Mouse (Mus musculus) heart, embryonic 13.5 days (tissue): Measurements from ENCODE around the gene Eif5b. TPM values are rescaled to one million over a fixed set of nuclear protein-coding genes. Genes with fewer than 3 reads are reported as not detected.
"Not testable (repeated sequence)": the region's sequence is repeated elsewhere in the genome, so short reads cannot be mapped to it uniquely, and the experiment has no call there.

Experiments
- ATAC-seq: fragments of 200-750 bp; cut with Nextera tagmentation; 2 replicates; pipeline ENCODE4 v1.8.0; 2017; ENCODE audit warnings: moderate TSS enrichment; ENCODE audit not compliant: insufficient number of reproducible peaks, low FRiP score, low TSS enrichment; ENCODE audit errors: extremely low read depth
- H3K27ac ChIP-seq: fragments of 300-500 bp; sonication (generic); replicated peaks from 2 replicates; pipeline ENCODE4 v1.5.1; 2015; ENCODE audit warnings: moderate library complexity, mild to moderate bottlenecking, inconsistent platforms
- H3K27me3 ChIP-seq: fragments of 300-500 bp; sonication (generic); replicated peaks from 2 replicates; pipeline ENCODE4 v1.6.1; 2015; ENCODE audit warnings: mild to moderate bottlenecking, inconsistent platforms
- H3K36me3 ChIP-seq: fragments of 300-500 bp; sonication (generic); 2 replicates; pipeline ENCODE4 v1.6.1; 2015; ENCODE audit warnings: mild to moderate bottlenecking, inconsistent platforms
- H3K4me1 ChIP-seq: fragments of 300-500 bp; sonication (generic); 2 replicates; pipeline ENCODE4 v1.6.1; 2015; ENCODE audit warnings: inconsistent platforms
- H3K4me2 ChIP-seq: fragments of 300-500 bp; sonication (generic); 2 replicates; pipeline ENCODE4 v1.6.1; 2015; ENCODE audit warnings: inconsistent platforms, mild to moderate bottlenecking, moderate library complexity
- H3K4me3 ChIP-seq: fragments of 300-500 bp; sonication (generic); 2 replicates; pipeline ENCODE4 v1.5.1; 2015; ENCODE audit warnings: moderate library complexity, mild to moderate bottlenecking, inconsistent platforms
- H3K9ac ChIP-seq: fragments of 300-500 bp; sonication (generic); 2 replicates; pipeline ENCODE4 v1.6.1; 2015; ENCODE audit warnings: inconsistent platforms, mild to moderate bottlenecking, moderate library complexity
- H3K9me3 ChIP-seq: fragments of 300-500 bp; sonication (generic); 2 replicates; pipeline ENCODE4 v1.6.1; 2016; ENCODE audit warnings: inconsistent platforms
- WGBS: fragments of 180-500 bp; shearing (Covaris S2); methylation state at CpG from one replicate; pipeline ENCODE4 v1.1.7; 2015; ENCODE audit warnings: mixed read lengths; 5-methylcytosine and 5-hydroxymethylcytosine counted together
- polyA plus RNA-seq: library from polyadenylated mRNA; unstranded; fragments of >200 nt; fragmentation: Nextera tagmentation; extraction: Ambion mirVana; gene quantifications from 2 replicates; pipeline ENCODE4 v1.2.1, GENCODE M21; 2015

Eif5b gene
- polyA plus RNA-seq, result 18.0 and 19.6 TPM in 2 replicates

DNA sequence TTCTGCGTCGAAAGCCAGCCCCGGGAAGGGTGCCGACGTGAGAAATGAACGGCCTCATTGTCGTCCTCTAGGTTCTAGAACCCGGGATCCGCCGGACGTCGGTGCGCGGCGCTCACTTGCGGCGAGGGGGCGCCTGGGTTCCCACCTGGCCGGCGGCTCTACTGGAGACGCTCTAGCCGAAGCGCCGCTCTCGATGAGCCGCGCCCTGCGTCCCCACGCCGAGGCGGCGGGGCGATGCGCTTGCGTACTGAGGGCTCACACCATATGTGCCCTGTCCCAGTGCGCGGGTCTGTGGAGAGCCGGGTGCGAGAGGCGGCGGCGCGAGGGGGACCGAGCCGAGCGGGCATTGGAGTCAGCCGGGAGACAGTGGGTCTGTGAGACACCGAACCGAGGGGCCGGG lies at the start of gene Eif5b, which contains the start of gene Txndc9:
Eif5b (plus strand) TSS at position 144 of the 400 bp plus-strand sequence.
Txndc9 (minus strand) TSS at position 27 of the 400 bp plus-strand sequence.
- H3K36me3 ChIP-seq, result peaks cover 31% of the 10 kb centered on the region
- peak within 1 kb of the TSS; percentile 97 for H3K9ac ChIP-seq
- H3K4me2 ChIP-seq, result peak within 1 kb of the TSS; percentile 96
- no peaks in the 10 kb centered on the region for H3K27me3 ChIP-seq
- H3K9me3 ChIP-seq, result no peaks in the 10 kb centered on the region
- H3K4me3 ChIP-seq, result peak within 1 kb of the TSS; percentile 96
- peaks cover 21% of the 10 kb centered on the region for H3K4me1 ChIP-seq
- WGBS, result under 1% methylated on average over 50 of the region's 50 CpGs
- H3K27ac ChIP-seq, result peak within 1 kb of the TSS; percentile 93
- peak; percentile 83 for ATAC-seq

DNA sequence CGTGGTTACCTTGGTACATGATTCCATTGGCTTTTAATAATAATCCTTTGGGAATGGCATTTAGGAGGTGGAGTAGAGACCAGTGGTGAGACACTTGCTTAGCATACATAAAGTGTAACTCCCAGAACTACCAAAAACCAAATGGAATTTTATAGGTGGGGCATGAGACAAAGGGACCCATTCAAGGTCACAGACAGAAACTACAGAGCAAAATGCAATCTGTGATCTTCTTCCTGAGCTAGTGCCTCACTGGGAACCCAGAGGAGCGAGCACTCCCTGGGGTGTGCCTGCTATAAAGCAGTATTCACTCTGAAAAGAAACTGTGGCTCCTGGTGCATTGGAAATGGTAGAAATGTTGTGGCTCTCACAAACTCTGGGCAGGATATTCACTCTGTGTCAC lies 48.9 kb upstream of the Eif5b start:
- ATAC-seq, result no peak
- H3K9ac ChIP-seq, result no peak overlapping the region
- H3K4me1 ChIP-seq, result no peaks in the 10 kb centered on the region
- H3K27ac ChIP-seq, result no peak overlapping the region
- no peaks in the 10 kb centered on the region for H3K36me3 ChIP-seq
- 65% methylated on average over 2 of the region's 2 CpGs for WGBS
- no peak overlapping the region for H3K4me3 ChIP-seq
- H3K27me3 ChIP-seq, result no peaks in the 10 kb centered on the region
- no peak overlapping the region for H3K4me2 ChIP-seq
- no peaks in the 10 kb centered on the region for H3K9me3 ChIP-seq

DNA sequence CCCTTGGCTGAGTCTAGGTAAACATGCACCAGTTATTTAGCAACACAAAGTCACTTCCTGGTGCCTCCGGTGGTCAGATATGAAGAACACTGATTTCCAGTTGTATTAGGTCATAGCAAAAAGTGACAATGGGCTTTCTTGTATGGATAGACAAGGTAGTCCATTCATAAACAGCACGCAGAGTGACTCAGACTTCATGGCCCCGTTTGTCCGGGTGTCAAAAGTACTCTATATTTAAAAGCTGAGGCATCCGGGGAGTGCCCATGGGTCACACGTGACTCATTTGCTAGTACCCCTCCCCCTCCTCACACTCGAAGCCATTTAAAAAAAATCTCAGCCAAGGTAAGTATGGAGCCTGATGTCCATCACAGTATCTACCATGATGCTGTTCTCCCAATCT lies 43.0 kb upstream of the Eif5b start:
- H3K4me1 ChIP-seq, result no peaks in the 10 kb centered on the region
- H3K9me3 ChIP-seq, result no peaks in the 10 kb centered on the region
- WGBS, result 57% methylated on average over 7 of the region's 7 CpGs
- no peak overlapping the region for H3K4me2 ChIP-seq
- H3K4me3 ChIP-seq, result no peak overlapping the region
- no peaks in the 10 kb centered on the region for H3K27me3 ChIP-seq
- ATAC-seq, result no peak
- H3K36me3 ChIP-seq, result no peaks in the 10 kb centered on the region
- H3K27ac ChIP-seq, result no peak overlapping the region
- no peak overlapping the region for H3K9ac ChIP-seq

DNA sequence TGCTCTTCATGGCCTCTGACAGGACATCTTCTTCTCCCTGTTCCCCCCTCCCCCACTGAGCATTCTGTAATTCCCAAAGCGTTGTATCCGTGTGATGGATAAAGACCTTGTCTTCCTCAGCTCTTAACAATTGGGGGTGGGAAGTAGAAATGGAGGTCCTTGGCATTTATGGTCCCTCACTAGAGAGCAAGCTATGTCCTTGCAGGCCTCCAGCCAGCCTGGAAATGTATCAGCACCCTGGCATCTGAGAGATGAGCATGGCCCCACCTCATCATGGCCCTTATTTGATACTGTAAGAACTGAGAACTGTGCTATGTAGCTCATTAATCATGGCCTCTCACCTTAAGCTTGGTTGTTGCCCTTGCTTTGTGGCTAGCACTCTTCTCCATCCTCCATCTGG lies 42.6 kb upstream of the Eif5b start:
- H3K27ac ChIP-seq, result no peak overlapping the region
- no peak overlapping the region for H3K4me2 ChIP-seq
- H3K4me1 ChIP-seq, result no peaks in the 10 kb centered on the region
- no peaks in the 10 kb centered on the region for H3K9me3 ChIP-seq
- H3K36me3 ChIP-seq, result no peaks in the 10 kb centered on the region
- no peaks in the 10 kb centered on the region for H3K27me3 ChIP-seq
- no peak overlapping the region for H3K9ac ChIP-seq
- WGBS, result 79% methylated on average over 2 of the region's 2 CpGs
- ATAC-seq, result no peak
- H3K4me3 ChIP-seq, result no peak overlapping the region

DNA sequence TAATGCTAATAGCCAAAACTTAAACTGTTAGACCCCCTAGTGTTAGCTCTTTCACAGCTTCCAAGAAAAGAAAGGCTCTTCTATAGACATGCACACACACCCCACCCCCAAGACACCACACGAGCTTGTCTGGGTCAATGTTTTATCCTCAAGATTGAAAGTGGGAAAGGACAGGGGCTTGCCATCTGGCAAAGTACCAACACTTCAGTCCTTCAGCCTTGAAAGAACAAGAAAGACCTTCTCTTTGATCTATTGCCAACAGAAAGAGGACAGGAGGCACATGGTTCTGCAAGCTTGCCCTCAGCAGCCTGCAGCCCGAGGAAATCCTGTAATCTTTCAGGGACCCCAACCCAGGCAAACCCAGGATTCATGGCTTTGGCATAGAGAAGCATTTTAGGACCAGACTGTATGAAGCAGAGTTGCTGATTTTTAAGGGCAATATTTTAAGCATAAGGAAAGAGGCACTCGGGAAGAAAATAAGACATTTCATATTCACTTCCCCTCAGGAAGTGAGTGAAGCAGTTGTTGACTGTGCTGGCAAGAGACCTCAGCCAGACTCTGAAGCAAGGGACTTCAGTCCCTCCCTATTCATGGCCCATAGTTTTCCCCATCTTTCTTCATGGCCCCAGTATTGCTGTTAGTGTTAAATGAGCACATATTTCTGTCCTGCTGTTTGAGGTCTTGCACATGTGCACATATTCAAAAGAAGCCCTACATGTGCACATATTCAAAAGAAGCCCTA lies 40.9 kb upstream of the Eif5b start:
- Histone ChIP-seq H3K27ac (no peak overlapping the region), H3K4me1 (no peaks in the 10 kb centered on the region), H3K9ac (no peak overlapping the region), H3K9me3 (no peaks in the 10 kb centered on the region), H3K4me3 (no peak overlapping the region), H3K27me3 (no peaks in the 10 kb centered on the region), H3K4me2 (no peak overlapping the region), H3K36me3 (no peaks in the 10 kb centered on the region)
- WGBS, result 25% methylated on average over 3 of the region's 3 CpGs
- no peak for ATAC-seq

DNA sequence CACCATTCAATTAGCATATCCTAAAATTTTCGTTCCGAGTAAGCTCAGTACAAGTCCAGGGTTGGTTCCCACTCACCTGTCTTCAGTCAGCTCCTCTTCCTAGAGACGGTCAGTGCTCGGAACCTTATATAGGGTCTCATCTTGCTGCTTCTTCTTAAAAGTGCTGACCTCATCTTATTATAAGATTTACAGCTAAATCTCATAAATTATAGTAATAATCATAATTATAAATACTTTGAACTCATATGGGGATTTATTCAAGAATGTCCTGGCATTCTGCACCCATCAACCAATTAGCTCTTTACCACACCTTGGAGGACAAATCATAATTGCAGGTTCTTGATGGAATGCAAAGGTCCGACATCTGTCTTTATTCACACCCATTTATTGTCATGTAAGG lies 40.2 kb upstream of the Eif5b start, which contains the start of gene Lyg1:
Lyg1 (minus strand) TSS at position 101 of the 400 bp plus-strand sequence.
- no peak for ATAC-seq
- Histone ChIP-seq H3K36me3 (no peaks in the 10 kb centered on the region), H3K4me2 (no peak within 1 kb of the TSS), H3K27ac (no peak within 1 kb of the TSS), H3K4me3 (no peak within 1 kb of the TSS), H3K4me1 (no peaks in the 10 kb centered on the region), H3K27me3 (no peaks in the 10 kb centered on the region), H3K9ac (no peak within 1 kb of the TSS), H3K9me3 (no peaks in the 10 kb centered on the region)
- WGBS, result 75% methylated on average over 5 of the region's 5 CpGs

DNA sequence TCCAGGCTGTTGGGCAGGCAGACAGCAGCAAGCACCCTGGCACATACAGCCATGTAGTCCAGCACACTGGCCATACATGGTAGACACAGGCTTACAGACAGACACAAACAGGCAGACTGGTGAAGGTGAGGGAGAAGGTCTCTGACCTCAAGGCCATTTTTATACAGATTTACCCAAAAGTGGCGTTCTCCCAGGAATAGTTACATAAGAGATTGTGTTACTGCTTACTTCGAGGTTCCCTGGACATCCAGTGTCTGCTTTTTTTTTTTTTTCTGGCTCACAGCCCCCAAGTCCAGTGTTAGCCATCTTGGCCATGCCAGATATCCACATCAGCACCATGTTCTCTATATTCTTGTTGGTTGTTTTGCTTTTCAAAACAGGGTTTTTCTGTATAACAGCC lies 39.3 kb upstream of the Eif5b start:
- Histone ChIP-seq H3K27ac (no peak overlapping the region), H3K9ac (no peak overlapping the region), H3K4me1 (no peaks in the 10 kb centered on the region), H3K4me3 (no peak overlapping the region), H3K27me3 (no peaks in the 10 kb centered on the region), H3K9me3 (no peaks in the 10 kb centered on the region), H3K4me2 (no peak overlapping the region), H3K36me3 (no peaks in the 10 kb centered on the region)
- ATAC-seq, result no peak
- WGBS, result 51% methylated on average over 2 of the region's 2 CpGs

DNA sequence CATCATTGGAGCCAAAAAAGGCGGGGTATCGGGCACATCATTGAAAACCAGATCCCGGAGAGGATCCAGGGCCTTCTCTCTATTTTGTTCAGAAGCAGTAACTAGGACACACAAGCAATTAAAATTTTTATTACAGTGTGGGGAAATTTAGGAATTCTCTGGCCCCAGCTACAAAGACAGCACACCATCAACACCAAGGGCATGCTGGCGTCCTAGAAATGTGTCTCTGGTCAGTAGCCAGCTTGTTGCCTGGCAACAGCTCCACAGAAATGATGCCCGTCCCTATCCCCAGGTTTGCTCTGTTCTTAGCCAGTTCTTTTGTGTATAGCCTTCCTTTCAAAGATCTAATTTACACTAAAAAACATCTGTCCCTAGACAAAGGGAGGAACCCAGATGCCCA lies 38.3 kb upstream of the Eif5b start:
- Histone ChIP-seq H3K4me1 (no peaks in the 10 kb centered on the region), H3K4me2 (no peak overlapping the region), H3K9me3 (no peaks in the 10 kb centered on the region), H3K36me3 (no peaks in the 10 kb centered on the region), H3K4me3 (no peak overlapping the region), H3K27me3 (no peaks in the 10 kb centered on the region), H3K27ac (no peak overlapping the region), H3K9ac (no peak overlapping the region)
- WGBS, result 67% methylated on average over 5 of the region's 5 CpGs
- ATAC-seq, result no peak

DNA sequence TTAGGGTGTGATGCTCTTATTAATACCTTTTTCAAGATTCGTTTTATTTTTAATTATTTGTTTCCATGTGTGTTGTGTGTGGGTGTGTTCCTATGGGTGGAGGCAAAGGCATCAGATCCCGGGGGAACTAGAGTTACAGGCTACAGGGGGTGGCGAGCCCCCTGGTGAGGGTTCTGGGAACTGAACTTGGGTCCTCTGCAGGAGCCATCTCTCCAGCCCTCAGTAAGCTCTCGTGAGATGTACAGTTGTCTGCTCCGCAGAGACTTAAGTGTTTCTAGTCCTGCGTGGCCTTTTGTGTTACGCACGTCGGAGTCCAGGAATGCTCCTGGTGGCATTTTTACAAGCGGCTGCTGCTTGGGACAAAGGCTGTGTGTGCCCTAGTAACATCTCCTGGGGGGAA lies 32.2 kb upstream of the Eif5b start:
- no peak for ATAC-seq
- Histone ChIP-seq H3K4me3 (no peak overlapping the region), H3K9me3 (no peaks in the 10 kb centered on the region), H3K27ac (no peak overlapping the region), H3K4me1 (no peaks in the 10 kb centered on the region), H3K36me3 (no peaks in the 10 kb centered on the region), H3K27me3 (no peaks in the 10 kb centered on the region), H3K4me2 (no peak overlapping the region), H3K9ac (no peak overlapping the region)
- 59% methylated on average over 10 of the region's 10 CpGs for WGBS

DNA sequence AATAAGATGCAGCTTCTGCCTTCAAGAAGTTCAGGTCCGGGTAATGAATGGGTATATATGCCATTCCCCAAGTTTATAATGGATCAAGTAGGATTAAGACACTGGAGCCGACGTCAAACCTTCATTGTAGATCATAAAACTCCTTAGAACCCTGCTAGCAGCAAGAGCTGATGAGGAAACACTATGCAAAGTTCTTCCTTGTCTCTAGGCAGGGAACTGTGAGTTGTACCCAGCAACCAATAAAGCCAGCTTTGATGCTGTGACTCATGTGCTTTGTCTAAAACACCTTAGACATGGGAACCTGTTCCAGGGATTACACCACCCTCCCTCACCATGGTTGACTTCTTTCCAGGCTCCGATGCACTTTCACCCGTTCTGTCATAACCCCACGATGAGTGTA lies 29.1 kb upstream of the Eif5b start:
- H3K27ac ChIP-seq, result no peak overlapping the region

DNA sequence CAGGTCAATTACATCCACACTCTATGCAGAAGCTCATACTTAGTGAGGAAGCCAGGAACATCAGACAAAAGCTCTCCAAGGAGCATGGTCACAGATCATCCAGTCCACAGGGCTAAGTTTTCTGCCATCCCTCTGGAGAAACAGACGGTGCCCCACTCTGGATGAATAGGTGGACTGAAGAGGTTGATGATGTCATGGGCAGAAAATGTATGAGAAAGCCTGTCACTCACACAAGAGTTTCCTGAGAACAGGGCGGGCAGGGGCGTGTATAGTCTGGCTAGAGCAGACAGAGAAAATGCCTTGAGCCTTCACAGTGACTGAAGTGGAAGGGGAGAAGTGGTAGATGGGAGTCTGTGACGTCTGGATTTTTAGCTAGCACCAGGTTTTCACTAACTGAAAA lies 26.3 kb upstream of the Eif5b start:
- whole genome bisulfite sequencing, result 24% methylated on average over 4 of the region's 4 CpGs
- Histone ChIP-seq H3K4me2 (no peak overlapping the region), H3K9ac (no peak overlapping the region), H3K4me3 (no peak overlapping the region), H3K27ac (no peak overlapping the region), H3K36me3 (no peaks in the 10 kb centered on the region), H3K9me3 (no peaks in the 10 kb centered on the region), H3K4me1 (peaks cover 7% of the 10 kb centered on the region; the same call in 1 of the 2 replicates), H3K27me3 (no peaks in the 10 kb centered on the region; the same call in 1 of the 2 replicates)
- ATAC-seq, result no peak

More for the DNA sequence above, 29.1 kb upstream of the Eif5b start:
- no peak for ATAC-seq
- Histone ChIP-seq H3K9ac (no peak overlapping the region), H3K4me1 (peaks cover 7% of the 10 kb centered on the region; the same call in 1 of the 2 replicates), H3K9me3 (no peaks in the 10 kb centered on the region), H3K27me3 (no peaks in the 10 kb centered on the region), H3K4me3 (no peak overlapping the region), H3K4me2 (no peak overlapping the region), H3K36me3 (no peaks in the 10 kb centered on the region)
- 85% methylated on average over 6 of the region's 6 CpGs for WGBS

DNA sequence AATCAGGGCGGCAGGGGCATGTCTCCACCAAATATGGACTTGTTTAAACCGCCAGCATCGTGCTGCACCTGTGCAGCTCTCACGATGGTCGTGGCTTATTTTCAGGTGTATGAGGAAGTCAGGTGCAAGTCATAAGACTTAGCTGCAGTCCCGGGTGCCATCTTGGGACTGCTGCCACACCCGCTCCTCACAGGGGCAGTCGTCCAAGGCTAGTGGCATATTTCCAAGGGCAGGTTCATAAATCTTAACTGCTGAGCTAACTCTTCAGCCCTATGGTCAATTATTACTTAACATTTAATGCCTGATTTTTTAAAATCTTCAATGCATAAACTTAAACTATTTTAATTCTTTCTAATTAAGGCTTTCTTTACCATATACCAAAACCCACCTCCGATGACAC lies 21.1 kb upstream of the Eif5b start:
- not testable (repeated sequence) for H3K4me2 ChIP-seq, H3K4me3 ChIP-seq, H3K36me3 ChIP-seq, ATAC-seq, H3K9me3 ChIP-seq, H3K4me1 ChIP-seq, H3K9ac ChIP-seq, H3K27me3 ChIP-seq, H3K27ac ChIP-seq
- WGBS, result 63% methylated on average over 9 of the region's 9 CpGs
